ENCODE assay signal across 8 mouse cellular contexts in genomic region chr5:32458408-32459143, GRCm38 (mm10). TPM values are rescaled to one million over a fixed set of nuclear protein-coding genes. Genes with fewer than 3 reads are reported as not detected.
DNase-seq lines count a peak whose midpoint lies in the region; ATAC-seq and TF ChIP-seq lines count a peak whose summit lies in the region.

Gene Ppp1cb (plus strand): TSS chr5:32458843.

- peak within 1 kb of the TSS; percentile 67 for H3K4me2 ChIP-seq in forebrain, embryonic 13.5 days
- H3K4me2 ChIP-seq in liver, postnatal 0 days (ENCODE audit: low read depth, low read length) = peak within 1 kb of the TSS; percentile 72
- peak within 1 kb of the TSS; percentile 49 for H3K4me2 ChIP-seq in neural tube, embryonic 14.5 days (ENCODE audit: low read depth, low read length)

- peak; percentile 89 for TF ChIP-seq POLR2A in ES-Bruce4 (IDR thresholded peaks at IDR 0.05; ENCODE audit: insufficient read depth, low read length)

- H3K9ac ChIP-seq in ES-Bruce4 (ENCODE audit: low read depth, poor library complexity, severe bottlenecking) = peak within 1 kb of the TSS; percentile 100
- peak within 1 kb of the TSS; percentile 95 for H3K9ac ChIP-seq in forebrain, embryonic 13.5 days
- H3K9ac ChIP-seq in liver, postnatal 0 days (replicated peaks) = peak within 1 kb of the TSS; percentile 95
- H3K9ac ChIP-seq in neural tube, embryonic 14.5 days (replicated peaks; ENCODE audit: low read depth, low read length) = peak within 1 kb of the TSS; percentile 96

- 1% methylated on average over 50 of the region's 54 CpGs for WGBS in forebrain, embryonic 13.5 days
- under 1% methylated on average over 54 of the region's 54 CpGs for WGBS in large intestine, adult 2 months
- 2% methylated on average over 37 of the region's 54 CpGs for WGBS in liver, postnatal 0 days (ENCODE audit: insufficient replicate concordance)
- WGBS in neural tube, embryonic 14.5 days = 2% methylated on average over 40 of the region's 54 CpGs

- H3K36me3 ChIP-seq in ES-Bruce4 (ENCODE audit: control insufficient read depth, insufficient read depth, low read length, poor library complexity, severe bottlenecking) = no peaks in the 10 kb centered on the region
- no peaks in the 10 kb centered on the region for H3K36me3 ChIP-seq in forebrain, embryonic 13.5 days (ENCODE audit: poor library complexity, severe bottlenecking)
- H3K36me3 ChIP-seq in liver, postnatal 0 days (replicated peaks; ENCODE audit: insufficient read depth, low read length) = no peaks in the 10 kb centered on the region
- H3K36me3 ChIP-seq in neural tube, embryonic 14.5 days (ENCODE audit: control insufficient read depth, insufficient read depth, low read length) = no peaks in the 10 kb centered on the region

- H3K27ac ChIP-seq in ES-Bruce4 (ENCODE audit: insufficient read depth, low read length) = peak within 1 kb of the TSS; percentile 87
- peak within 1 kb of the TSS; percentile 99 for H3K27ac ChIP-seq in forebrain, embryonic 13.5 days
- peak within 1 kb of the TSS; percentile 98 for H3K27ac ChIP-seq in liver, postnatal 0 days (ENCODE audit: low read depth)
- H3K27ac ChIP-seq in neural tube, embryonic 14.5 days (ENCODE audit: low read depth, low read length) = peak within 1 kb of the TSS; percentile 99

- H3K4me3 ChIP-seq in ES-Bruce4 (ENCODE audit: low read depth, low read length) = peak within 1 kb of the TSS; percentile 99
- H3K4me3 ChIP-seq in forebrain, embryonic 13.5 days = peak within 1 kb of the TSS; percentile 68
- peak within 1 kb of the TSS; percentile 89 for H3K4me3 ChIP-seq in liver, postnatal 0 days (ENCODE audit: low read depth, low read length)
- peak within 1 kb of the TSS; percentile 85 for H3K4me3 ChIP-seq in neural tube, embryonic 14.5 days (ENCODE audit: low read depth, low read length)

- no peaks in the 10 kb centered on the region; the same call in 1 of the 2 replicates for H3K27me3 ChIP-seq in ES-Bruce4 (ENCODE audit: control insufficient read depth, insufficient read depth, low read length, poor library complexity, severe bottlenecking)
- H3K27me3 ChIP-seq in forebrain, embryonic 13.5 days = no peaks in the 10 kb centered on the region
- no peaks in the 10 kb centered on the region for H3K27me3 ChIP-seq in liver, postnatal 0 days (ENCODE audit: insufficient read depth, low read length)
- no peaks in the 10 kb centered on the region for H3K27me3 ChIP-seq in neural tube, embryonic 14.5 days (ENCODE audit: control insufficient read depth, insufficient read depth, low read length)

- DNase-seq in heart, postnatal 10 days = peak; percentile 98
- DNase-seq in large intestine, adult 2 months (ENCODE audit: low read depth, low spot score) = peak; percentile 98
- peak; percentile 99 for DNase-seq in liver, postnatal 0 days
- peak; percentile 97 for DNase-seq in testis, postnatal 10 days (ENCODE audit: low spot score)

- intact Hi-C loops in heart, postnatal 10 days (cut with DNase I) = loop anchor here (1.0 kb wide), 1 partner anchor 44 kb away; no protein-coding TSS in a partner anchor

- peak; percentile 99 for ATAC-seq in cerebellum, adult (ENCODE audit: insufficient number of reproducible peaks, low FRiP score, low TSS enrichment)
- ATAC-seq in forebrain, embryonic 13.5 days = peak; percentile 99
- ATAC-seq in liver, postnatal 0 days = peak; percentile 97
- peak; percentile 98 for ATAC-seq in neural tube, embryonic 14.5 days (ENCODE audit: low read depth)

- no peak for TF ChIP-seq CTCF in ES-Bruce4 (IDR thresholded peaks at IDR 0.05; ENCODE audit: low read depth, low read length)
- TF ChIP-seq CTCF in liver, postnatal 0 days (IDR thresholded peaks at IDR 0.05; ENCODE audit: low read depth) = no peak

- no peaks in the 10 kb centered on the region for H3K9me3 ChIP-seq in ES-Bruce4 (replicated peaks; ENCODE audit: control insufficient read depth, insufficient read depth, low read length, poor library complexity, severe bottlenecking)
- no peaks in the 10 kb centered on the region for H3K9me3 ChIP-seq in forebrain, embryonic 13.5 days (replicated peaks)
- no peaks in the 10 kb centered on the region for H3K9me3 ChIP-seq in liver, postnatal 0 days (ENCODE audit: low read length)
- H3K9me3 ChIP-seq in neural tube, embryonic 14.5 days (ENCODE audit: control insufficient read depth, low read length) = no peaks in the 10 kb centered on the region

- 0 out of 2 replicates have a peak, but pooled peaks have one; percentile 18 for TF ChIP-seq EP300 in ES-Bruce4 (IDR thresholded peaks at IDR 0.05; ENCODE audit: insufficient read depth, low read depth, low read length)
- TF ChIP-seq EP300 in liver, postnatal 0 days (IDR thresholded peaks at IDR 0.05; ENCODE audit: low read depth) = no peak

- H3K4me1 ChIP-seq in ES-Bruce4 (ENCODE audit: control insufficient read depth, insufficient read depth, low read length) = peaks cover 2% of the 10 kb centered on the region
- peaks cover 18% of the 10 kb centered on the region for H3K4me1 ChIP-seq in forebrain, embryonic 13.5 days
- peaks cover 19% of the 10 kb centered on the region; the same call in 1 of the 2 replicates for H3K4me1 ChIP-seq in liver, postnatal 0 days (ENCODE audit: insufficient read depth)
- peaks cover 6% of the 10 kb centered on the region; the same call in 1 of the 2 replicates for H3K4me1 ChIP-seq in neural tube, embryonic 14.5 days (ENCODE audit: control insufficient read depth, insufficient read depth, low read length)

RNA-seq across cellular contexts. Expression of gene Ppp1cb, which starts in this region (rescaled TPM):
- 498 and 501 TPM in 2 replicates for polyA plus RNA-seq in ES-Bruce4 (2011; ENCODE audit: insufficient read depth, insufficient read length, low read depth, missing spikeins)
- 213 and 246 TPM in 2 replicates for polyA plus RNA-seq in forebrain, embryonic 13.5 days (2015; fragmentation: Nextera tagmentation; extraction: Ambion mirVana)
- total RNA-seq in heart, postnatal 10 days (2021) = 100 to 1,000 TPM; 446 to 490 TPM
- 31.6 and 32.7 TPM in 2 replicates for polyA plus RNA-seq in large intestine, adult 2 months (2012; rRNA removed)
- polyA plus RNA-seq in liver, postnatal 0 days (2015; fragmentation: Nextera tagmentation; extraction: Ambion mirVana) = 90.7 and 94.5 TPM in 2 replicates
- polyA plus RNA-seq in neural tube, embryonic 14.5 days (2014; fragmentation: Nextera tagmentation; extraction: Ambion mirVana) = 220 and 240 TPM in 2 replicates

Comparison
In these comparisons a context has a peak if more than half of its experiments do, and no peak if none do; other contexts are left out.
1. Peak in every context shown above with its lines: DNase-seq, ATAC-seq, H3K4me3 ChIP-seq and H3K27ac ChIP-seq.